Mouse (Mus musculus): ENCODE data around the gene Plekhh1.

GRCm38 (mm10) chr12:78981938-78982825 is 46.8 kb upstream of the Plekhh1 start:
- no peak for TF ChIP-seq POLR2A (IDR thresholded peaks at IDR 0.05; ENCODE audit: low read depth, low read length)
- no peak for TF ChIP-seq CTCF (IDR thresholded peaks at IDR 0.05; ENCODE audit: borderline replicate concordance, insufficient read depth, low read length)

All from embryonic fibroblast, embryonic 13.5 days (primary cell).